Mouse (Mus musculus) olfactory bulb, adult 2 months (tissue): Measurements from ENCODE around the gene Fscn3.

Source experiments
- CTCF ChIP-seq: fragments of 200-500 bp; IDR thresholded peaks from 2 replicates; pipeline ENCODE4 v1.5.1; 2012; ENCODE audit warnings: low read depth, mild to moderate bottlenecking, low read length, moderate library complexity; ENCODE audit not compliant: insufficient read depth
- POLR2A ChIP-seq: fragments of 200-500 bp; IDR thresholded peaks from 2 replicates; pipeline ENCODE4 v1.6.1; 2012; ENCODE audit warnings: mild to moderate bottlenecking, low read depth, low read length, moderate library complexity; ENCODE audit not compliant: insufficient read depth

DNA sequence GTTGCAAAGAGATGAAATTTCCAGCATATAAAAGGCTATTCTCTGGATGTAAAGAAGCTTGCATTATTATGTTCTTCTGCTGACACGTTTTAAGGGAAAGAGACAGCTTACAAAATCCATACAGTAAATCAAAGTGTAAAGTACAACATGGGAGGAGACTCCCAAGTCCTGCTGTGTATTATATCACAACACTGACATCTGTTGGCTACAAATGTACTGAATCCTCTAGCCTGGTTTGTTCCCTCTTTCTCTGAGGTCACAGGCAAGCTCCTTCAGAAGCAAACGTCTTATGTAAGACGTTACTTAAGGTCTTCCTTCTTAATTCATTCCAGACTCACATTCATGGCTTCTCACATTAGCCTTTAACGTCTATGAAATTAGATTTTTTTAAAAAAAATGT lies 45.6 kb upstream of the Fscn3 start:
- TF ChIP-seq POLR2A (no peak), CTCF (no peak)
